Mouse (Mus musculus) inflammation-experienced regulatory T-cells, adult 6 months (primary cell): ENCODE results near the gene Pgd. TPM values are rescaled to one million over a fixed set of nuclear protein-coding genes. Genes with fewer than 3 reads are reported as not detected.

Experiments
- ATAC-seq: one replicate; pipeline ENCODE4 v1.8.0; 2017
- polyA plus RNA-seq, 3 experiments: library from polyadenylated mRNA; unstranded; fragments of 100-300 nt; shearing (Covaris generic); gene quantifications; one replicate each; pipeline ENCODE4 v1.2.1; 2017

Pgd gene
- polyA plus RNA-seq, 3 experiments from 2014 or later = 37.7 to 56.0 (median 53.5) TPM

DNA sequence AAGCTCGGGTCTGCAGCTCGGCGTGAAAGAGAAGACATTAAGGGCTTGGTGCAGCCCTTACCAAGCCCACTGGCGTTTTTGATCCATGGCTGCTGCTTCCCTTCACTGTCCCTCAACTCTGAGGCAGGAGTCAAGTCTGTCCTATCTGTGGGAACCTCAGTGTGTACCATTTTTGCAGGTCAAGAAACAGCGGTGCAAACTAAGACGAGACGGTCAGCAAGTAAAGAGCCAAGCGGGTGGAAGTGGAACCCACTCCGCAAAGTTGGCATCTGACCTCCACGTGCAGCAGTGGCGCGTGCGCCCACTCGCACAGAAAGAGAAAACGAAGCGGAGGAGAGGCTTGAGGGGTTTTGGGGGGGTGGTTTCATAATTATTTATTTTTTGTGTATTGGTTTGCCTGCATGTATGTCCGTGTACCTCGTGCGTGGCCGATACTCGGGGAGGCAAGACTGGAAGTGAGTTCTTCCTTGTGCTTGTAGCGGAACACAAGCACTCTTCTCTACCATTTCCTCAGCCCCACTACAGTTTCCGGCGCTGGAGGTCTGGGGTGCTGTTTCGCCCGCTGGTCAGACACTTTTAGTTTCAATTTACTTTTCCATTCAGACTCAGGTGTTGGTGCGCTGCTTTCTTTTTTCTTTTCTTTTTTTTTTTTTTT, 513 bp upstream of the Pgd start:
- peak; percentile 27 for ATAC-seq

DNA sequence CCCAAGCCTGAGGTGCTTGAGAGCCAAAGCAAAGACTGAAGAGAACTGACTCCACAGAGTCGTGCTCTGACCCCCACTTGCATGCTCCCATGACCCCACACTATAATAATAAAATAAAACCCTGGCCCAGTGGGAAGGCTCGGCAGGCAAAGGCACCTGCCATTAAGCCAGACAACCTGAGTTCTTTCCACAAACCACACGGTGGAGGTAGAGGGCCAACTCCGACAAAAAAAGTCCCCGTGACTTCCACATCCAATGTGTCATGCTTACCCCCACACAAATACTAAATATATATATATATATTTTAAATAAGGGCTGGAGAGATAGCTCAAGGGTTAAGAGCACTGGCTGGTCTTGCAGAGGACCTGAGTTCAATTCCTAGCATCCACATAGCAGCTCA, 2.4 kb downstream of the Pgd start:
- ATAC-seq = no peak

DNA sequence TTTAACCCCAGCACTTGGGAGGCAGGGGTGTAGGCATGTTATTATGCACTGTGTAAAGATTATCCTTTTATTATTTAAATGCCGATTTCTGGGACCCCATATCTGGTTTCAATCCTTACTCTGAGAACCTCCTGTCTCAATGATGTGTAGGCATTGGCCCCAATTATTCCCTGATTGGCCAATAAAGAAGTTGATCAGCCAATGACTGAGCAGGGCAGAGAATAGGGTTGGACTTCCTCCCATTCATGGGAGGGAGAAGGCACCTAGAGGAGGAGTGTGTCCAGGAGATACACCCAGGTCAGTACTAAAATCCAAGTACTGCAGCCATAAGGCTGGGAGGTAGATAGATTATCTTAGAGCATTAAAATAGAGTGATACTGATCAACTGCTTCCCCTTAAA, 3.4 kb downstream of the Pgd start:
- ATAC-seq = no peak

DNA sequence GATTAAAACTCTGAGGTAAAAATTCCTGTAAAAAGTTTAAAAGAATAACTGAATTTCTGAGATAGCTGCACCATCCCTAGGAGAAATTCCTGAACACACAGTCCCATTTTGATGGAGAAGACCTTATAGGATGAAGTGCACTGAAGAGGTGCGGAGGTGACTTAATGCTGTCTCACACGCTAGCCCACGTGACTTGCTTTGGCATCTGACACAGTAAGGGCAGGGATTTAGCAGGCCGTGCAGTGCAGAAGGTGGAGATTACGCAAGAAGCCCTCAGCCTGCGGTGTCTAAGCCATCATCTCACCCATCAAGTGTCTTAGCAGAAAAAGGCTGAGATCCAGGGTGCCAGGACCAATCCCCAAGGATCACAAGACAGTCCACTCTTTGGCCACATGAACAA, 5.4 kb downstream of the Pgd start:
- ATAC-seq = no peak

GRCm38 (mm10) chr4:149159891-149160290, 6.7 kb downstream of the Pgd start:
- ATAC-seq = no peak

DNA sequence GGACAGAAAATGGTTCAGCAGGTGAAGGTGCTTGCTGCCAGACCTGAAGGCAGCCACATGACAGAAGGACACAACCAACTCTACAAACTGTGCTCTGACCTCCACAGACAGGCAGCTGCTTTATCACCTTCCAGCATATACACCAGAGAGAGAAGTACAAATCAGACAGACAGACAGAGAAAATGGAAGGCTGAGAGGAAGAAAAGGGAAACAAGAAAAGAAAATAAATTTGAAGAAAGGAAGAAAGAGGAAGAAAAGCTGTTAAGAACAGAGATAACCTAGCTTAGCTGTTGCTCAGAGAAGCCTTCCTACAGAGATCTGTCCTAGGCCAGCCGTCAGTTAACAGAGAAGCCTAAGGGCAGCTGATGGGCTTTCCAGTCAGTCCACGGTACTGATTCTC, 7.4 kb downstream of the Pgd start:
- ATAC-seq = no peak

DNA sequence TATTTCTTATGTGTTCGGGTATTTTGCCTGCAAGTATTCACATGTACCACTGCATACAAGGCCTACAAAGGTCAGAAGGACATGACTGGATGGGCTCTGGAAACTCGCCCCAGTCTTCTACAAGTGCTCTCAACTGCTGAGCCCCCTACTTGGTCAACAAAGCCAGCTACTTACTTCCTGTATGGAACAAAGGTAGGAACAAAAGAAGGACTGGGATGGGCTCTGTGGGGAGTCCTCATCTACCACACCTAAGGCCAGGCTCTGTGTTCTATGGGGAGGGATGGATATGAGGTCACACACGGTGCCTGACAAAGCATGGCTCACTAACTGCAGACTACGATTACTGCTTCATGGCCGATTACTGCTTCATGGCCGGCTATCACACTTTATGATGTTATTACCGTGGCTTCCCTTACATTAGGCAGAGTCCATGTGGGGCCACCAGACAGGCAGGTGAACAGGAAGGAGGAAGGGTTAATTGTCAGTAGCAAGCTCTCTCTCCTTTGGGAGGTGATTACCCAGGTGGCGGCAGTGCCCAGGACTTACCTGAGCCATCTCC, 9.1 kb downstream of the Pgd start:
- no peak for ATAC-seq

- ATAC-seq = no peak
Measured at GRCm38 (mm10) chr4:149155711-149156110, 10.9 kb downstream of the Pgd start.

DNA sequence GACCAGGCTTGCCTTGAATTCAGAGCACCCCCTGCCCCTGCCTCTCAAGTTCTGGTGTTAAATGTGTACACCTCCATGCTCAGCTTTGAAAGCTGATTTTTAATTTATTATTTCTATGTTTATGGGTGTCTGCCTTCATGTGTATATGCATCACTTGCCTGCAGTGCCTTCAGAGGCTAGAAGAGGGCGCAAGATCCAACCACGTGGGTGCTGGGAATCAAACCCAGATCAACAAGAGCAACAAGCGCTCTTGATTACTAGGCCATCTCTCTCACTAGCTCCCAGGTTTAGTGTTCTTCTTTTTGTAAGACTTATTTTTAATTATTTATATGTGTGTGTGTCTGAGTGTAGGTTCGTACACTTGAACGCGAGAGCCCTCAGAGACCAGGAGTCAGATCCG, 11.7 kb downstream of the Pgd start:
- ATAC-seq = no peak

DNA sequence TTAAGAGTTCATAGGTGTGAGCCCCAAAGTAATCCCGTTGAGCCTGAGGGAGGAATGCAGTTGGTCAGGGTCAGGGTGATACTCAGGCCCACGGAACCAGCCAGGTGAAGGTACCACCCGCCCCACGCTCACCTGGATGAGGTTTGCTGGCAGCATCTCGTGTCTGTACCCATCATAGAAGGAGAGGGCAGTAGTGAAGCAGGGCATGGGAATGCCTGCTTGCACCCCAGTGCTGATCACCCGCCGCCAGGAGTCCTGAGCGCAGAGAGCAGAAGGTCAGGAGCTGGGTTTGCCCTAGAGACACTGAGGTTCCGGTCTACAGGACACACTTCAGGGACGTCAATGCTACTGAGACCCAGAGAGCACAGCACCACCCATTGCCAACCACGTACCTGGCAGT, 15.8 kb downstream of the Pgd start:
- ATAC-seq = no peak

DNA sequence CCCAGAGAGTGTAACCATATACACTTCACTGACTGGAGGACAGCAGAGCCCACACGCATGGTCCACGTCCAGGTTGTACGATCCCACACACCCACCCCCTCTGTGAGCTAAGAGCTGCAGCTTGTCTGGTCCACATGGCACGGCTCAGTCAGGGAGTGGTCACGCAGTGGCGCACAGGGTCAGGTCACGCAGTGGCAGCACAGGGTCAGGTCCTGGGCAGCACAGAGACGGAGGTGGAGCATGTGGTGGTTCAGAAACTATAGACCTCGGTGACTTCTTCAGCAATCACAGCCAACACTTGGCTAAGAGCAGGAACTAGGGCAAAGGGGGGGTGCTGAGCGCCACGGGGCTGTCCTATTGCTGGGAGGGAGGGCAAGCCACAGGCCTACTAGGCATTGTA, 16.3 kb downstream of the Pgd start:
- ATAC-seq = no peak

DNA sequence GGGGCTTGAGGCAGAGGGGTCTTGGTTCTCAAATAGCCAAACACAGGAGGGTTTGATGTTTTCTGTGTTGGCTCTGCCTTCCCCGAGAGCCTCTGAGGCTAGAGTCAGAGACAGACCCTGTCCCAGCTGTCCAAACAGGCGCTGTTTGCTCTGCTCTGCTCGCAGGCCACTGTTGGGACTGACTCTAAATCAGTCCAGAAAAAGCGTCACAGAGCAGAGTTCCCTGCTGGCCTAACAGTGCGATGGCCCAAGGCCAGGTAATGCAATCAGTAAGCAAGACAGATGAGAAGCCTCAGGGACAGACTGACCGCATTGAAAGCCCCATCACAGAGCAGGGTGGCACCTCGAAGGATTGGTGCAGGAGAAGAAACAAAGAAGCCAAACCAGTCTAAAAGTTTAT, 17.0 kb downstream of the Pgd start:
- no peak for ATAC-seq

DNA sequence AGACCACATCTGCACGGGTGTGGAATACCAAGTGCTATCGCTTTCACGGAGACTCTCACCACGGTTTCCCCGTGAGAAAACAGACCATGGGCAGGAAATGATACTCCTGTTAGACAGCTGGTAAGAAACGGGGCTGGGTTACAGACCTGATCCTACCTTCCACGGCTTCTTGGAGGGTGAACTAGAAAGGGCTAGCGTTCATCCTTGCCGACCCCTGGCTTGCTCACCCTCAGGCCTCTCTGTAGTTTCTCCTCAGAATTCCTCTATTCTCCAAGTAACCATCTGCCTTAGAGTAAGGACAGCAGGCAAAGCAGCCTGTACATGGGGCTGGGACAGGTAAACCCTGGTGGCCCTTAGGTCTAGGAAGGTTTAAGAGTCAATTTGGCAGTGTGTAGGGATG, 17.4 kb downstream of the Pgd start:
- no peak for ATAC-seq

GRCm38 (mm10) chr4:149148084-149148483, 18.5 kb downstream of the Pgd start:
- no peak for ATAC-seq

GRCm38 (mm10) chr4:149147528-149147927, 19.0 kb downstream of the Pgd start:
- no peak for ATAC-seq

DNA sequence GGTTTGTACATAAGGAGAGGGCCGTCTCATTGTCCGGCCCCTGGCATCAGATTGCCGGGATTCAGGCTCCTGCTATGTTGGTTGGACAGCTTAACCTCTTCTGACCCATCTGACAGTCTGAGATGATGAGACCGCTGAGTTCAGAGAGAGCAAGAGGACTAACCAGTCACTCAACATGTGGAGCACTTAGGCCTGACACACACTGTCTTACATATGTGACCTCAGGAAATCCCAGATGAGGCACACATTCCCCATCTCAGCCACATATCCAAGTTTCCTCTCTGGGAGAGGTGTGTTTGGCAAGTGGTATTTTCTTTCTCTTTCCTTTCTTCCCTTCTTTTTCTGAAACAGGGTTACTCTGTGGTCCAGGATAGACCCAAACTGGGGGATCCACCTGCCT, 21.4 kb downstream of the Pgd start:
- no peak for ATAC-seq

- ATAC-seq = peak; percentile 92
Measured at GRCm38 (mm10) chr4:149144459-149144858, 22.1 kb downstream of the Pgd start.

DNA sequence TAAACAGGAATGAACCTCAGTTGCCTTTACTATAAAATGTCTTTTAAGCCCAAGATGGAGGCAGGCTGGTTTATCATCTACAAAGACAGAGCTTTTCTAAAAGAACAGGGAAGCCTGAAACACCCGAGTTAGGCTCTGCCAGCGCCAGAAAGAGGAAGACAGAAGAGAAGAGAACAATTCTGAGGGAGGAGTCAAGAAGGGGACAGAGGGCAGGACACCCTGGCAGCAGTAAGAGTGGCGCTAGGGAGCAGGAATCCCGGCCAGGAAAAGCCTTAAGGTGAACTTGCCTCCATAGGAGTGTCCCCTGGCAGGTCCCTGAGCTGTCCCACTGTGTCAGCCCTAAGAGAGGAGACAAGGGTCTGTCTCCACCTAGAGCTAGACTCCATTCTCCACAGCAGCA, 23.0 kb downstream of the Pgd start:
- no peak for ATAC-seq

DNA sequence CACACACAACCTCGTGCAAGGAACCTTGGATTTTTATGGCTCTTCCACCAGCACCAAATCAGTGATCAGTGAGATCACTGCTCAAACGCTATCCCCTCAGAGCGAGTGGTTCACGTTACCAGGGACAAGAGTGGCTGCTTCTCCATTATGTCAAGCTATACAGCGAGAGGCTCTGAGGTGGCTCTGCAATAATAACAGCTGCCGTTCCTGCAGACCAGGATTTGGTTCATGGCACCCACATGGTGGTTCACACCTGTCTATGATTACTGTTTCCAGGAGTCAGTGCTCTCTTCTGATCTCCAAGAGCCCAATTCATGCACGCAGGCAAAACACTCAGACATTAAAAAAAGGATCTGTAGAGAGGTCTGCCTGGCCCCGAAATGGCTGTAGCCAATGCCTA, 28.1 kb downstream of the Pgd start:
- no peak for ATAC-seq

GRCm38 (mm10) chr4:149136982-149137770, 29.4 kb downstream of the Pgd start, which contains the start of gene Cenps:
Gene Cenps, minus strand, starts transcription at chr4:149137629.
- peak; percentile 79 for ATAC-seq

DNA sequence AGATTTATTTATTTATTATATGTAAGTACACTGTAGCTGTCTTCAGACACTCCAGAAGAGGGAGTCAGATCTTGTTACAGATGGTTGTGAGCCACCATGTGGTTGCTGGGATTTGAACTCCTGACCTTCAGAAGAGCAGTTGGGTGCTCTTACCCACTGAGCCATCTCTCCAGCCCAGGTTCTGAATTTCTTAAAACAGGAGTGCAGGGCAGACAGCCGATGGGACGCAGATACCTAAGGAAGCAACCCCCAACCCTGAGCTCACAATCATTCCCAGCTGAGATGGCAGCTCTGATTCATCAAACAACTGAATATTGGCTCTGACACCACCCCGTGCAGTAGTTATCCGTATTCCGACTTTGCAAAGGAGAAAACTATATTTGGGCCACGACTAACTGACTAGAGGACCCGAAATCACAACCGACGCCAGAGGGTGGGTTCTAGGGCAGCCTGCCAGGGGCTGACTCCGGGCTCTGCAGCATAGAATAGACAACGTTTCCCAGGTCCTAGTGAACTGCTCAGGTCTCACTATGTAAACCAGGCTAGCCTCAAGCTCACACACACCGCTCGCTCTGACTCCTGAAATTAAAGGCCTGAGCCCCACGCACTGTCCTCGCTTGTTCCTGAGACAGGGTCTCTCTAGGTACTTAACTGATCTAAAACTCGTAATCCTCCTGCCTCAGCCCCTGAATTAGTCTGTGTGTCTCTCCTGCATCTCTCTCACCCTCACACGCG, 30.3 kb downstream of the Pgd start:
- no peak for ATAC-seq

GRCm38 (mm10) chr4:149133395-149133794, 33.2 kb downstream of the Pgd start:
- ATAC-seq = no peak

DNA sequence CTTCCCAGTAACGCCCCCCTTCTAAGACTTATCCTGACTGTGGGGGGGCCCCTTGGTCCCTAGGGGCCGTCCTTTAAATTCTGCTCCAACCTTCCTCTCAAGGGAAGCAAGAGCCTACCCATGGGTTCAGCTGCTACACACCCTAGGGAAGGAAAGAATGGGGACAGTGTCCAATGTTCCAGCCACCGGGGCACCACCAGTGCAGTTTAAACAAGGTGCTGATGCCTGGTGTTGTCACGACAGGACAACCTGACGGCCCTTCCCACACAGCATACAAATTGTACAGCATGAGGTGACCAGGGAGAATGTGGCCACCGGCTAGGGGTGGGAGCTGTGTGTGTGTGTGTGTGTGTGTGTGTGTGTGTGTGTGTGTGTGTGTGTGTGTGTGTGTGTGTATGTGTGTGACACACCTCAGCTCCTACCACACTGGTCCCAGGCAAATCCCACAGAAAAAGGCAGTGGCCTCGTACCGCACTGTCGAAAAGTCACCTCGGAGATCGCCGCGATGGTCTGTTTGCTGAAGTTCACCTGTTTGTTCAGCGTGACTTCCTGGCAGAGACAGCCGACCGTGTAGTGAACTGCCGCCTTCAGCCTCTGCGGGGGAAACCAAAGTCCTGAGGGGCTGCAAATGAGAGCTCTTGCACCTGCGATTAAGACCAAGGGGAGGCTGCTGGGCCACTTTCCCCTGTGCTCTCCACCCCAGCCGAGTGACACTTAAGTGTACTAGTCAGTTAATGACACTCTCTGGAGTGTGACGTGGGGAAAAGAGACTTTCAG, 34.6 kb downstream of the Pgd start:
- ATAC-seq = no peak
